In genomic region chr16:32878972-32879926, GRCm38 (mm10) we compare ENCODE assay signal across 9 mouse cellular contexts. TPM values are rescaled to one million over a fixed set of nuclear protein-coding genes. Genes with fewer than 3 reads are reported as not detected.
DNase-seq lines count a peak whose midpoint lies in the region; ATAC-seq and TF ChIP-seq lines count a peak whose summit lies in the region.
"Had no signal": no experiment of that assay in that cellular context is flagged by ENCODE, and none has a peak within 500 bp of the region (broad histone marks: within the 10 kb centered on the region; RNA-seq: fewer than 3 reads in every experiment).

No protein-coding gene starts in this region.

- WGBS in heart, embryonic 13.5 days, result 78% methylated on average over 14 of the region's 14 CpGs
- WGBS in hindbrain, embryonic 15.5 days, result 86% methylated on average over 14 of the region's 14 CpGs

- no peak overlapping the region for H3ac ChIP-seq in myocyte (ENCODE audit: control insufficient read depth, insufficient read length)

- DNase-seq in heart, adult 18-20 months, result no peak
- DNase-seq in ZHBTc4 (ENCODE audit: low read depth, low spot score), result peak; percentile 70
- no peak for DNase-seq in spleen, postnatal 36 days (ENCODE audit: low spot score in 2 of 2)
- DNase-seq in cerebellum, postnatal 25 days, result no peak
- DNase-seq: adrenal gland, postnatal 25 days had no signal

- H3K36me3 ChIP-seq in heart, embryonic 13.5 days, result peaks cover 6% of the 10 kb centered on the region
- H3K36me3 ChIP-seq in hindbrain, embryonic 15.5 days, result no peaks in the 10 kb centered on the region
- peaks cover 8% of the 10 kb centered on the region for H3K36me3 ChIP-seq in myocyte (ENCODE audit: control insufficient read depth, insufficient read depth)

- ATAC-seq in heart, embryonic 13.5 days (ENCODE audit: extremely low read depth, insufficient number of reproducible peaks, low FRiP score, low TSS enrichment), result no peak
- ATAC-seq in hindbrain, embryonic 15.5 days (ENCODE audit: low FRiP score, low read depth), result no peak
- no peak for ATAC-seq in cerebellum, adult (ENCODE audit: insufficient number of reproducible peaks, low FRiP score, low TSS enrichment)

- peak overlapping the region; percentile 91 for H3K4me3 ChIP-seq in heart, embryonic 13.5 days
- peak overlapping the region; percentile 98 for H3K4me3 ChIP-seq in hindbrain, embryonic 15.5 days
- H3K4me3 ChIP-seq in myocyte, result peak overlapping the region; percentile 64

- H3K4me2 ChIP-seq in heart, embryonic 13.5 days, result peak overlapping the region; percentile 81
- peak overlapping the region; percentile 86 for H3K4me2 ChIP-seq in hindbrain, embryonic 15.5 days
- peak overlapping the region; percentile 71 for H3K4me2 ChIP-seq in myocyte (ENCODE audit: low read depth)

- peak overlapping the region; percentile 36; the same call in 1 of the 2 replicates for H3K27ac ChIP-seq in heart, embryonic 13.5 days (replicated peaks)
- no peak overlapping the region for H3K27ac ChIP-seq in hindbrain, embryonic 15.5 days (replicated peaks)

- peaks cover 46% of the 10 kb centered on the region for H3K4me1 ChIP-seq in heart, embryonic 13.5 days
- H3K4me1 ChIP-seq in hindbrain, embryonic 15.5 days (replicated peaks), result peaks cover 37% of the 10 kb centered on the region

- no peak for TF ChIP-seq POLR2A in myocyte (IDR thresholded peaks at IDR 0.05; ENCODE audit: insufficient read length, low read depth)

- peaks cover 64% of the 10 kb centered on the region for H3K79me2 ChIP-seq in myocyte (ENCODE audit: control insufficient read depth, insufficient read depth)

- H3K9me3 ChIP-seq in heart, embryonic 13.5 days, result no peaks in the 10 kb centered on the region
- H3K9me3 ChIP-seq in hindbrain, embryonic 15.5 days, result no peaks in the 10 kb centered on the region

- H3K27me3 ChIP-seq in heart, embryonic 13.5 days (replicated peaks), result no peaks in the 10 kb centered on the region
- H3K27me3 ChIP-seq in hindbrain, embryonic 15.5 days, result no peaks in the 10 kb centered on the region
- no peaks in the 10 kb centered on the region for H3K27me3 ChIP-seq in myocyte (ENCODE audit: control insufficient read depth, insufficient read depth, insufficient read length)

- peak overlapping the region; percentile 96 for H3K9ac ChIP-seq in heart, embryonic 13.5 days
- peak overlapping the region; percentile 91; the same call in 1 of the 2 replicates for H3K9ac ChIP-seq in hindbrain, embryonic 15.5 days

TF ChIP-seq in myocyte, 11 proteins besides CTCF, POLR2A, EP300 and RAD21:
- TF ChIP-seq MAX (IDR thresholded peaks at IDR 0.05; ENCODE audit: low read depth), result no peak
- no peak for TF ChIP-seq MYOG (IDR thresholded peaks at IDR 0.05; ENCODE audit: control insufficient read depth in 1 of 3, insufficient read depth in 1 of 3, insufficient read length in 2 of 3, low read depth in 2 of 3)
- TF ChIP-seq TCF12 (IDR thresholded peaks at IDR 0.05; ENCODE audit: insufficient read depth, poor library complexity, severe bottlenecking), result no peak
- no peak for TF ChIP-seq SRF (IDR thresholded peaks at IDR 0.05; ENCODE audit: control insufficient read depth, insufficient read length, low read depth)
- no peak for TF ChIP-seq TCF3 (IDR thresholded peaks at IDR 0.05; ENCODE audit: insufficient read length, low read depth)
- no peak for TF ChIP-seq POLR2AphosphoS2 (IDR thresholded peaks at IDR 0.05; ENCODE audit: insufficient read length, low read depth)
- TF ChIP-seq REST (IDR thresholded peaks at IDR 0.05; ENCODE audit: insufficient read depth, insufficient read length), result no peak
- TF ChIP-seq CEBPB (IDR thresholded peaks at IDR 0.05; ENCODE audit: insufficient read depth, poor library complexity, severe bottlenecking), result no peak
- no peak for TF ChIP-seq MYOD1 (IDR thresholded peaks at IDR 0.05; ENCODE audit: control insufficient read depth in 1 of 3, insufficient read length in 2 of 3, low read depth in 2 of 3)
- no peak for TF ChIP-seq E2F4 (IDR thresholded peaks at IDR 0.05; ENCODE audit: insufficient read depth)
- TF ChIP-seq USF1 (IDR thresholded peaks at IDR 0.05; ENCODE audit: low read depth), result no peak

RNA-seq across cellular contexts. Expression of gene Rubcn, which starts 1.7 kb away (rescaled TPM):
- 24.2 and 26.5 TPM in 2 replicates for polyA plus RNA-seq in heart, embryonic 13.5 days (2015; fragmentation: Nextera tagmentation; extraction: Ambion mirVana)
- total RNA-seq in heart, adult 18-20 months (2021), result 10 to 100 TPM; 28.3 to 29.7 TPM
- 36.1 and 38.4 TPM in 2 replicates for polyA plus RNA-seq in hindbrain, embryonic 15.5 days (2015; fragmentation: Nextera tagmentation; extraction: Ambion mirVana)
- 34.0 TPM for polyA plus RNA-seq in myocyte (2012; fragmentation: generic; extraction: Trizol)

RNA-seq across cellular contexts. Expression of gene Fyttd1, which starts 1.9 kb away (rescaled TPM):
- 102 and 116 TPM in 2 replicates for polyA plus RNA-seq in heart, embryonic 13.5 days (2015; fragmentation: Nextera tagmentation; extraction: Ambion mirVana)
- total RNA-seq in heart, adult 18-20 months (2021), result 100 to 1,000 TPM; 105 to 106 TPM
- 106 and 109 TPM in 2 replicates for polyA plus RNA-seq in hindbrain, embryonic 15.5 days (2015; fragmentation: Nextera tagmentation; extraction: Ambion mirVana)
- 39.8 TPM for polyA plus RNA-seq in myocyte (2012; fragmentation: generic; extraction: Trizol)

RNA-seq across cellular contexts. Expression of gene Lrch3, which starts 34.7 kb away (rescaled TPM):
- 14.2 and 16.4 TPM in 2 replicates for polyA plus RNA-seq in heart, embryonic 13.5 days (2015; fragmentation: Nextera tagmentation; extraction: Ambion mirVana)
- 10 to 100 TPM; 19.9 to 21.4 TPM for total RNA-seq in heart, adult 18-20 months (2021)
- 39.6 and 39.9 TPM in 2 replicates for polyA plus RNA-seq in hindbrain, embryonic 15.5 days (2015; fragmentation: Nextera tagmentation; extraction: Ambion mirVana)
- polyA plus RNA-seq in myocyte (2012; fragmentation: generic; extraction: Trizol), result 9.0 TPM
